Mouse (Mus musculus) urinary bladder, adult 18-20 months (tissue): Measurements from ENCODE around the gene Mplkip.

Source experiments
- DNase-seq, 2 experiments: peaks; one replicate each; pipeline ENCODE4 v3.0.0; 2022; ENCODE audit warnings: low spot score in 2 of 2, mixed read lengths in 2 of 2

Gene Mplkip

DNA sequence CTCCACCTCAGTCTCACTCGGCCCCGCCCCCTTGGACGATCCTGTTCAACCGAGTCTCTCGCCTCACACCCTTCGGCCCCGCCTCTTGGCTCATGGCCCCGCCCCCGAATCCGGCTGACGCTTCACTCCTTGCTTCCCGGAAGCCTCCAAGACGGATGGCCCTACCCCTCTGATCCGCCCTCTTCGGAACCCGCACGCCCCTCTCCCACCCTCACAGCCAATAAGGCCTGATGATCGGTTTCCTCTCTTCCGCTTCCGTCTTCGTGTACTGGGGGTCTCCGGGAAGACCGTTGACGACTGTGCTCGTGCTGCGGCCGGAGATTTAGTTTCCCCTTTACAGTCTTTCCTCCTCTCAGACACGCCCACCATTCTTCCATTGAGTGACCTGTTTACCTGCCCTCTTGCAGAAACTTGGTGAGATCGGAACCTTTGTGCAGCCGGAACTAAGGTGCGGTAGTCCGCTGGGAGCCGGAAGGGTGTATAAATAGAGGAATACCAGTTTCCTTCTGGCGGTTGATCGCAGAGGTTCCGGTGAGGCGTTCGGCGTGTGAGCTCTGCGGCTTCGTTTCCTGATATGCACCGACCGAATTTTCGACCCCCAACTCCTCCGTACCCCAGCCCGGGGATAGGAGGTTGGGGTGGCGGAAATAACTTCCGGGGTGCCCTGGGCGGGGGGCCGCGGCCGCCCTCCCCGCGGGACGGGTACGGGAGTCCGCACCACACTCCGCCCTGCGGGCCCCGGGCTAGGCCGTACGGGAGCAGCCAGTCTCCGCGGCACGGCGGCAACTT, at the start of gene Mplkip, which contains the start of gene Sugct:
TSS of gene Mplkip (plus strand) at position 282 of the 789 bp plus-strand sequence.
TSS of gene Sugct (minus strand) at position 643 of the 789 bp plus-strand sequence.
- DNase-seq, result peak; percentile 100

DNA sequence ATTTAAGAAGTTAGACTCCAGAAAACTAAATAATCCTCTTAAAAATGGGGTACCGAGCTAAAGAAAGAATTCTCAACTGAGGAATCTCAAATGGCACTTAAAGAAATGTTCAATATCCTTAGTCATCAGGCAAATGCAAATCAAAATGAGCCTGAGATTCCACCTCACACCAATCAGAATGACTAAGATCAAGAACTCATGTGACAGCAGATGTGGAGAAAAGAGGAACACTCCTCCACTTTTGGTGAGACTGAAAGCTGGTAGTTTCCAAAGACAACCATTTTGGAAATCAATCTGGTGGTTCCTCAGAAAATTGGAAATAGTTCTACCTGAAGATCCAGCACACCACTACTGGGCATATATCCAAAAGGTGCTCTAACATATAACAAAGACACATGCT, 27.6 kb upstream of the Mplkip start:
- no peak for DNase-seq

DNA sequence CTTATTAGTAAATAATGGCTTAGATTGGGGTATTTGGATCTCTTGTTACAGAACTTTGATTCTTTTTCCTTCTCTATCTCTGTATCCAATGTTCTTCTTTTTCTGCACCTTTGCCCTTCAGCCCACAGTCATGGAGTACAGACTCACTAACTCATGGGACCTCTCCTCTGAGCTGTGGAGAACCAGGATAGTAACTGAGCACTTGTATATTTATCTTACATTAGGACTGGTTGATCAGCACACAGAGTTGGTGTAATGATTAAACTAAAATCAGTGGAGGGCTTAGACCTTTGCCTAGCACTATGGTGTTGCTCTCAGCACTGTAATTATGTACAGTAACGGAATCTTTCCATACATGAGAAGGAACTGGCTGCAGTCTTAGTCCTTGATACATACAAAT, 23.9 kb upstream of the Mplkip start:
- DNase-seq, result no peak

DNA sequence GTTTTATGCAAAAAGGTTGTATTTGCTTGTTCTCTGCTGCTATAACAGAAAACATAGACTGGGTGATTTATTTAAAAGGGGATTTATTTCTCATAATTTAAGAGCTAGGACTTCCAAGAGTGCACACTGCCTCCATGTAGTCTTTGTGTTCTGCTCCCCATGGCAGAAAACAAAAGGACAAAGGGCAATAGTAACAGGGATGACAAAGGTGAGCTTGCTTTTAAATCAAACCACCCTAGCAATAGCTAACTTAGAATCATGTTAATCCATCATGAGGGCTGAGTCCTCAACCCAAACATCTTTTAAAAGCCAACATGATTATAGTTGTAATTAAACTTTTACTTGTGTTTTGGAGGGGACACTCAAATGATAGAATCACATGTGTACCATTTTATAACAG, 5.5 kb upstream of the Mplkip start:
- DNase-seq, result no peak

DNA sequence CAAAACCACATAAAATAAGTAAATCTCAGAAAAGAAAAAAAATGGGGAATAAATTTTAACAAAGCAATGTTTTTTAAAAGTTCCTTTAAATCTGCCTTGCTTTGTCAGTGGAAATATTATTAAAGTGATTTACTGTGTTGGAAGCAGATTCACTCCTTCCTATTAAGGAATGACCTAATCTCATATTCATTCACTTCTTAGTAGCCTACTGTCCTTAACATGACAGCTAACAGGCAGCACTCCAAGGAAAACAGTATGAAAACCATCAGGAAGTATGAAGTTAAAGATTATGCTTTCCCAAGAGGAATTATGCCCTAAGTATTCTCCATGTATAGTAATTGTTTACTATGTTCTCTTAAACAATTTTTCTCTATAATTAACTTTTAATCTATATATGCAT, 4.3 kb upstream of the Mplkip start:
- no peak for DNase-seq

DNA sequence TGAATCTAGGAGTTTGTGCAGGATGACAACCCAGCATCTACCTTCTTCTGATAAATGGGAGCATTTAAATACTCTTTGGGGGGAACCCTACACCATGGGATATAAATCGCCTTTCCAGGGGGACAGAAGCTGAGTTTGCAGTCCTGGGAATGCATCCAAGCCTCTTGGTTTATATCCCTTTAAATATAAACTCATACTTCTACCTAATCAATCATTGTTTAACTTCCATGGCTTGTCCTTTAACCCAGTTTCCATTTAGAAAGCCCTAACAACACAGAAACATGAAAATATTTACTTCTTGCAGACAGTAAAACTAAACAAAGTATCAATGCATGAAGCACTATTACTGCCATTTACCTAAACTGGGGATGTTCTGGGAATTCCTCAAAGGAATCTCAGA, 3.6 kb upstream of the Mplkip start:
- no peak for DNase-seq

DNA sequence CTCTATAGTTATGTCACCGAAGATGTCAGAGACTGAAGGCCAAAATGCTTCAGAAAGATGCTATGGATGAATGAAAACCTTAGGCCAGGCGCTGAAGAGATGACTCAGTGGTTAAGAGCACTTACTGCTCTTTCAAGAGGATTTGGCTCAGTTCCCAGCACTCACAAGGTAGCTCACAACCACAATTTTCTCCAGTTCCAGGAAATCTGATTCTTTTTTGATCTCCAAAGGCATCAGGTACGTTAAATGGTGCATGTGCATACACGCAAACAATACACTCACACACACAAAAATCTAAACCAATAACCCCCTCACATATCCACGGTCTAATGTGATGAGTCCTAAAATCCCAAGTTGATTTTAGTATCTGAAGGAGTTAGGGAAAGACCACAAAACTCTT, 1.2 kb upstream of the Mplkip start:
- DNase-seq, result no peak

DNA sequence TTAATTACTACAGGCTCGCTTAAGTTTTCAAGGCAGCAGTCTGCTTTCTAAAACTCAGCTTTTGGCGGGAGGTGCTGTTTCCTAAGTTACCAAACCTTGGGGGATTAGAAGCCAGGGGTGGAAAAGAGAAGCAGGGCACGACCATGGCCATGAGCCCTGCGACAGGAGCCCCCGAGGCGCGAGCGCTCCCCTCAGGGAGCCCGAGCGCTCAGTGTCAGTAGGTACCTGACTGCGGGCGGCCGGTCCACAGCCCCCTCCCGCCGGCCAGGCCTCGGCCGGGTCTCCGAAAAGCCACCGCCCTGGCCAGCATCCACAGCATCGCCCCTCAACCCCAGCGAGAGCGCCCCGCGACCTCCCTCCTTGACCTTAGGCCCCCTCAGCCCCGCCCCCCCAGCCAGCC, 578 bp upstream of the Mplkip start:
- DNase-seq, result peak in 1 of 2 experiments; percentile 71

DNA sequence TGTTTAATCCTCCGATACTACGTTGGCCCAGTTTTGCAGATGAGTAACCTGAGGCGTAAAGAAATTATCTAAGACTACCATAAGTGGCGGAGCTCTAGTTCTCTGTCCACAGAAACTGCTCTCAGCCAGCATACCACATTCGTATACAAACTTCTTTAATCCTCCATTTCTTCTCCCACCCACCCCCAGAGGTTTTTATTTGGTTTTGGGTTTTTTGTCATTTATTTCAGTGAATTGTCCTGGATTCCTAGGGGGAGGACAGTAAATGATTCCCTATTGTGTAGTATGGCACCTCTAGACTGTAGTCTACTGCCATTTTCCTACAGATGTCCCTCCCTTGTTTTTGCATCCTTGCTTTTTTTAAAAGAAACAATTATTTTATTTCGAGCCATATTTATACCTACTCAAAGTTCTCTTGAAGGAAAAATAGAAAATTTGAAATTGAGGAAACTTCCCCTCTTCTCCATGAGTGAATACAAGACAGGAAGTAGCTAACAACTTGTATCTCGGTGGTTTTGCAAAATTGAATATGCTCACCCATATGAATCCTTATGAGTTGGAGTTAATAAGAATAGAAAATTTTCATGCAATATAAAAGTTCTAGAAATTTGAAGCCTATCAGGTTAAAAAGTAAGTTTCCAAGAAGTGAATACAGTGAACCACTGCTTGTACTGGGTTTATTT, 1.0 kb downstream of the Mplkip start:
- DNase-seq, result no peak

DNA sequence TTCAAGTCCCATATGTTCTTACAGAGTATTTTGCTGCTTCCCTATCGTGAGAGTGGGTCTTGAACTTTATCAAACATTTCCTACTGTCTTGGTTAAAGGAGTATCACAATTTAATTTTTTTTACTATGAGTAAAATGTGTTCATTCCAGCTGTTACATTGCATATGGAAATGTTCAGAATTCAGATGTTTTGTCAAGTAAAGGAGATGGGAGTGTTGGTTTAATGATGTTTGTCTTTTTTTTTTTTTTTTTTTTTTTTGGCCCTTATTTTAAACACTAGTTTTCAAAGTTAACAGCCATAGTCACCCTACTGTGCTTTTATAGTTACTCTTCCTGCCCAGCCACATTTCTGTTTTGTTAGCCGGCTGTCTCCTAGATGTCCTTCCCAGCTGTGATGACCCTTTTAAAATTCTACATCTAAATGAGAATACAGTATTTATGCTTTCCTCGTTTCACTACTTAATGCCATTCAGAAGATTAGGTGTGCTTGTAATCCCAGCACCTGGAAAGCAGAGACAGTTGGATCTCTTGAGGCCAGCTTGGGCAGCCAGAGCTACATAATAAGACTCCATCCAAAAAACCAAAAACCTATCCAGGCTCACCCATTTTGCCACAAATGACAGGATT, 5.2 kb downstream of the Mplkip start:
- DNase-seq, result no peak

DNA sequence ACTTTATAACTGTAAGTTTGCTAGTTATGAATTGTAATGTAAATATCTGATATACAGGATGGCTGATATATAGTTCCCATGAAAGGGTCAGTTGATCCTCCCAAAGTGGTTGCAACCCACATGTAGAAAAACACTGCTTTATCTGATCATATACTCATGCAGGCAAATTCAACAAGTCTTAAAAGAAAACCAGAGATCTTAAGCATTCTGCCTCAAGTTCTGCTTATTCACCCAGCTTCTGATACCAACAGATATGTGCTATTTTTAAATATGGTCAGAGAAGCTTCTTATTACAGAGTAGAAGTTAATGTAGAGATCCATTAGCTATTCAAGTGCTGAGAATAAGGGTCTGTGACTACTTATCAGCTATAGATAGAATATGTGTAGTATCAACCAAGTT, 6.3 kb downstream of the Mplkip start:
- no peak for DNase-seq

DNA sequence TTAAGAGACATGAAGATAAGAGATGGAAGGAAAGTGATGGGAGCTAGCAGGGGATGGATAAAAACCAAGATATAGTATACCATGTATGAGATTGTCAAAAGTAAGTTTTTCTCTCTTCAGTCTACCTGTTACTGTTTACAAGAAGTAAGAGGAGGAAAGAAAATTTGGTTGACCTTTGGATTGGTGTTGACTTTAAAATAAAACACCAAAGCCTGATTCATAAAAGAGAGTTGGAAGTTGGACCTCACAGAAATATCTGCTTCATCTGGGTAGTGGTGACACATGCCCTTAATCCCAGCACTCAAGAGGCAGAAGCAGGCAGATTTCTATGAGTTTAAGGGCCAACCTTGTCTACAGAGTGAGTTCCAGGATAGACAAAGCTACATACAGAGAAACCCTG, 7.3 kb downstream of the Mplkip start:
- DNase-seq, result no peak

DNA sequence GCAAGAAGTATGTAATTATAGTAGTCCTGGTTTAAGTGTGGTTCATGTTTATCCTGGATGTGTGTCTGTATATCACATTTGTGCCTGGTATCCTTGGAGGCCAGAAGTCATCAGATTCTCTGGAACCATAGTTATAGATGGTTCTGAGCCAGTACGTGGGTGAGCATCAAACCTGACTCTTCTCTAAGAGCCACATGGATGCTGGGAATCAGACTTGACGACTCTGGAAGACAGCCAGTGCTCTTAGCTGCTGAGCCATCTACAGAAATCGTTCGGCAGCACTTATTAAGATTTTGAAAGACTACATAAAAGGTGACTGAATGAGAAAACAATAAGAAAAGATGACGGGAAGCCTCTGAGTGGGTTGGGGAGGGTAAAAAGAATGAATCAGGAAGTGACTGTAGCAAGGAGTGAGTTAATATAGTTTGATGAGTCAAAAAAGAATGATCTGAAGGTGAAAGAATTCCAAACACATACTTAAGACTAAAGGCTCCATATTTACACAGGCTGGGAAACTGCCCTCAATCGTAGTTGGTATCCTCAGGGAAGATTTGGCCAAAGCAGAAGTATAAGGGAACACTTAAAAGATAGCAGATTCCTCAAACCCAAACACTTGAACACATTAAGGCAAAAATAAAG, 10.3 kb downstream of the Mplkip start:
- DNase-seq, result no peak

DNA sequence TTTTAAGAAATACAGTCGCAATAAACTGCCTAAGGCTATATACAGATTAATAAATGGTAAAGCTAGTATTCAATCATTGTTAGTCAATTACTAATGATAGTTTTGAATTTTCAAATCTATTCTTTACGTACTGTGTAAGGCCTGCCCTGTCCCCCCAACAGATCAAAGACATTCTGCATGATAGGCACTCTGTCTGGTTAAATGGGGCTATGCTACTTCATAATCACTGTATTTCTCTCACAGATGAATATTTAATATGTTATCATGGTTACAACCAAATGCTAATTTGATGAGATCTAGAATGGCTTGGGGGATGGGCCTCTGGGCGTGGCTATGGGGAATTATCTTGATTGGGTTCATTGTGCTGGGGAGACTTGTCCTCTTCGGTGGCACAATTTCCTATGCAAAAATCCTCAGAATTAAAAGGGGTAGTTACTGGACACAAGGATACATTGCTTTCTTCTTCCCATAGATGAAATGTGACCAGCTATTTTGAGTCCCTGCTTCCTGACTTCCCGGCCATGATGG, 13.9 kb downstream of the Mplkip start:
- DNase-seq, result no peak

DNA sequence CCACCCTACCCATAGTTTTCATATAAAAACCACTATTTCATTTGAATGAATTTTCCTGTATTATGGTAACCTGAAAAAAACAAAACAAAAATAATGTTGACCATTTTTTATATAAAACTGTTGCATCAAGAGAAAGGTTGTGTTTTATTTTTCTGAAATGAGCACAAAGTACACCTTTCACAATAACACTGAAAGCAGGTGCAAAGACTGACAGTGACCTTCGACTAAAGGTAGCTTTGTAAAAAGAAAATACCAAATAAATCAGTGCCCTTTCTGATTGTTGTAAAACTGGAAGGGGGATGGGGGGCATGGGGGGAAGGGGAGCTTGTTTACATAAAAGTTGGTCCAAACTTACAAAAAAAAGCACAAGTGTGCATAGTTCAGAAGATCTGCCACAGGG, 22.4 kb downstream of the Mplkip start:
- no peak for DNase-seq

DNA sequence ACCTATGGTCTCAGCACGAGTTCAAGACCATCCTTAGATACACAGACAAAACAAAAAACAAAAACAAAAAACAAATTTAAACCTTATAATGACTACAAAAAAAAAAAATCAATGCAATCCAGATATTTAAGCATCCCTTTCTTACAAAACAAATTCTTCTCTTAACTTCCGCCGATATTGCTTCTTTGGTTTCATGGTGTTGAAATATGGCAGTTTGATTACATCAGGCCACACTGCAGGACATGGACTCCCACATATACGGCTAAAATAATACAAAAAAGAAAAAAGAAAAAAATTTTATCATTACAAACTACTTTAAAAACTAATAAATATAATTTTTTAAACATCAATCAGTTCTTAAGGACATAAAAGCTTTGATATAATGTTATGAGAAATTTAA, 32.9 kb downstream of the Mplkip start:
- no peak for DNase-seq

DNA sequence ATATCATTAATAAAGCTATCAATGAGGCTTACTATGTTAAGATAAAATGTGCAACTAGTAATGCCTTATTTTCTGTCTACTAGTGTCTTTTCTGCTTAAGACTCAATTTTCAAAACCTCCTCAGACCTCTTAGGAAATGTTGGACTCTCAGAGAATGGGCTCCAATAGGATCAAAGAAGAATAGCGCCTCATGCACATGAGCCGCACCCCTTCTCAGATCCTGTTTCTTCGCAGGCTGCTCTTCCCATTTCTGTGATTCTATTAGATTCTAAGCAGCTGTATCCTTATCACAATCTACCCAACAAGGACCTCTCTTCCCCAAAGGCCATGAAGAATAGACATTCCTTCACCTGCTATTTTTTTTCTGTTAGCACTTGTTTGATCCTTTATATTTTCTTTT, 33.8 kb downstream of the Mplkip start:
- no peak for DNase-seq
